Mouse (Mus musculus) megakaryocyte, embryonic 14.5 days (primary cell): ENCODE measurements around the gene Sectm1b. TPM values are rescaled to one million over a fixed set of nuclear protein-coding genes. Genes with fewer than 3 reads are reported as not detected.
A peak's percentile ranks its signal among the peaks of the same experiment; 100 is the strongest.

ENCODE experiments used
- H3K27me3 ChIP-seq: replicated peaks from 2 replicates; pipeline ENCODE3; 2012; ENCODE audit warnings: inconsistent platforms
- H3K36me3 ChIP-seq: replicated peaks from 2 replicates; pipeline ENCODE3; 2012; ENCODE audit warnings: low read length, inconsistent platforms, mixed read lengths
- H3K4me1 ChIP-seq: 2 replicates; pipeline ENCODE4 v1.6.1; 2012; ENCODE audit warnings: inconsistent platforms
- H3K4me3 ChIP-seq: replicated peaks from 2 replicates; pipeline ENCODE3; 2012; ENCODE audit warnings: moderate library complexity, mild to moderate bottlenecking, inconsistent platforms
- H3K9me3 ChIP-seq: 2 replicates; pipeline ENCODE4 v1.6.1; 2012; ENCODE audit warnings: inconsistent platforms
- FLI1 ChIP-seq: IDR thresholded peaks from 2 replicates; pipeline ENCODE4 v1.6.1; 2012; ENCODE audit warnings: low read length, inconsistent platforms, mixed read lengths
- GATA1 ChIP-seq: IDR thresholded peaks from 3 replicates; pipeline ENCODE4 v1.6.1; 2012; ENCODE audit warnings: mixed read lengths, low read length, inconsistent platforms, borderline replicate concordance
- polyA plus RNA-seq: library from polyadenylated mRNA; stranded (reverse); fragments of >175 nt; gene quantifications from 2 replicates; pipeline ENCODE4 v1.2.3, GENCODE M21; 2012; ENCODE audit warnings: low replicate concordance; ENCODE audit not compliant: insufficient read depth

Gene Sectm1b
- polyA plus RNA-seq, 1 experiment = not detected

DNA sequence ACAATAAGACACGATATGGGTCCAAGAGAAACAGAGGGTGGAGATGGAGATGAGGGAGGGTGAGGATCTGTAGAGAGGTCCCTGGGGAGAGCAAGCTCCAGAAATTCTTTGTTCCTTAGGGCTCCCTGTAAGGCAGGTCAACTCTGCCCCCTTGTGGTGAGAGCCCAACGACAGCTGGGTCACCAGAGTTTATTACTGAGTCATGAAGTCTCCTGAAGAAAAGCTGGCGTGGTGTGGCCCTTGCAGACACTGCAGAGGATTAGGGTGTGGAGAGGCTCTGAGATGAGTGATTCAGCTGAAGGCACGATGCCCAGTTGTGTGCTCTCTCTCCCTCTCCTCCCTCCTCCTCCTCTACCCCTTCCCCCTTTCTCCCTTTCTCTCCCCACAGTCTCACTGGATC is 22.2 kb downstream of the Sectm1b start:
- Histone ChIP-seq H3K36me3 (peaks cover 47% of the 10 kb centered on the region), H3K4me3 (peak overlapping the region; percentile 85), H3K9me3 (no peaks in the 10 kb centered on the region), H3K27me3 (peaks cover 69% of the 10 kb centered on the region), H3K4me1 (peaks cover 85% of the 10 kb centered on the region)
- TF ChIP-seq FLI1 (no peak), GATA1 (no peak)

DNA sequence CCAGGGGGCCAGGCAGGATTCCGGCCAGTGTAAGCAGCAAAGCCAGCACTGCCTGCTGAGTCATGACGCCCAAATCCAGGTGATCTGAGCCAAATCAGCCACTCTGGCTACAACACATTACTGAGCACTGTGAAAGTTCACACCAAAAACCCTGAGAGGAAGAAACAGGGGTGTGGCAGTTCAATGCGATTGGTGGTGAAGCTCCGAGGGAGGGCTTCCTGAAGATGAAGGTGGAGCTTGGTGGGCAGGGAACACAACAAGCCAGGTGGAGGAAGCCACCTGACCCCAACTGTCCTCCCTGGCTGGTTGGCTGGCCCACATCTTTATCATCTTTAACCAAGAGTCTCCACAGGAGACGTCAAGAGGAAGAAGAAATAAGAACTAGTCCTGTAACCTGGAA is 24.1 kb downstream of the Sectm1b start, which contains the start of gene Cd7:
Cd7 (minus strand) TSS at position 117 of the 400 bp plus-strand sequence.
- H3K9me3 ChIP-seq = no peaks in the 10 kb centered on the region
- H3K4me1 ChIP-seq = peaks cover 85% of the 10 kb centered on the region
- TF ChIP-seq GATA1 = no peak
- TF ChIP-seq FLI1 = no peak
- peaks cover 75% of the 10 kb centered on the region for H3K27me3 ChIP-seq
- peak within 1 kb of the TSS; percentile 62 for H3K4me3 ChIP-seq
- H3K36me3 ChIP-seq = peaks cover 47% of the 10 kb centered on the region

DNA sequence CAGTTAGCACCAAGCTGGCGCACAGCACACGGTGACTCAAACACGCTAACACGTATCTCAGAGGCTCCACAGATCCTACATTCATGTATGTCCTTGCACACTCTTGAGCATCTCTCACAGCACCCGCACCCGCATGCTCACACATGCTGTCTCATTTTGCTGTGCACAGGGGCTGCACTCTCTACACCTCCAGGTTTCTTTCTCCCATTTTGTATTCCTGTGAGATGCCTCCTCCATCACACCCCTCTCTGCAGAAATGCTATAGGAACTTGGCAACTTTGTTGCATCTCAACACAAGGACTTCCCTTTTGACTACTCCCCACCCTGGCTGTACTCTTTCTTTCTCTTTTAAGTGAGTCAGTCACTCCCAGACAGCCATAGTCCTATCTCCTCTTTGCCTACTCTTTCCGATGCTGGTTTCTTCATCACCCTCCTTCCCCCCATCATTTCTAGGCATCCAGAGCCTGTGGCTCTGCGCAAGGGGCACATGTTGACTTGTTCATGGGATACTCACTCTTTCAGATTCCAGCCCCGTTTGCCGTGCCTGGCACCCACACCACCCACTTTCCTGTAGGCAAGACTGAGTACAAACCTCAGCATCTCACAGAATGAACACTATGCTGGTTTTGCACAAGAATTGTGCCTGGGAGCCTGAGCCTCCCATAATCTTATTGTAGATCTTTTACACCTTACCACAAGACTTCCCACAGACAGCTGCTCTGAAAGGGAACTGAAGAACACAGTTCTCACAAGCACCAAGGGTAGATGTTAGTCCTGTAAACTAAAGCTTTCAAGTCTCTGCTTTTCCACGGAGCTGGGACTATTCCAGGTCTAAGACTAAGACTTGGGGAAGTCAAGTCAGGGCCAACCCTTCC is 24.8 kb downstream of the Sectm1b start:
- peaks cover 70% of the 10 kb centered on the region for H3K27me3 ChIP-seq
- H3K4me1 ChIP-seq = peaks cover 85% of the 10 kb centered on the region
- H3K36me3 ChIP-seq = peaks cover 41% of the 10 kb centered on the region
- H3K4me3 ChIP-seq = peak overlapping the region; percentile 62
- TF ChIP-seq FLI1 = no peak
- TF ChIP-seq GATA1 = no peak
- H3K9me3 ChIP-seq = no peaks in the 10 kb centered on the region

DNA sequence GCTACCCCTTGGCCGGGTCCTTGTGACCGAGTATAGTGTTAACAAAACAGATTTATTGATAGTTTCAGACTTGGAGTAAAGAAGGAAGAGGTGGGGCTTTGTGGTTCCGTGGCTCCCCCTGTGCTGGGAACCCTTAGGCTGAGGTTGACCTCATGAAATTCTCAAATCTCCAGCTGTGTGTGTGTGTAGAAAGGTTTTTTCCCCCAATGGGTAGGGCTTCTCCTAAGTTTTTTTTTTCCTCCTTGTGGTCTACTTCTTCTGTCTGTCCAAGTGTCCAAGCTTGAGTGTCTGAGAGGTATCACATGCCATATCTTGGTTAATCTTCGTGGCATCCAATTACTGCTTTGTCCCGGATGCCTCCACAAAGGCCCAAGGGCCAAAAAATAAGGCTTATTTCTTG is 30.3 kb downstream of the Sectm1b start:
- no peak for TF ChIP-seq FLI1
- TF ChIP-seq GATA1 = no peak
- Histone ChIP-seq H3K4me1 (peaks cover 81% of the 10 kb centered on the region), H3K36me3 (peaks cover 13% of the 10 kb centered on the region), H3K9me3 (no peaks in the 10 kb centered on the region), H3K27me3 (peaks cover 51% of the 10 kb centered on the region), H3K4me3 (no peak overlapping the region)

- no peak for TF ChIP-seq FLI1
- TF ChIP-seq GATA1 = no peak
- H3K4me1 ChIP-seq = peaks cover 59% of the 10 kb centered on the region
Measured at GRCm38 (mm10) chr11:121027259-121027658, 36.1 kb downstream of the Sectm1b start.

GRCm38 (mm10) chr11:121024163-121024562 is 39.2 kb downstream of the Sectm1b start:
- Histone ChIP-seq H3K4me3 (no peak overlapping the region), H3K4me1 (peaks cover 66% of the 10 kb centered on the region), H3K36me3 (no peaks in the 10 kb centered on the region), H3K27me3 (peaks cover 53% of the 10 kb centered on the region), H3K9me3 (no peaks in the 10 kb centered on the region)
- TF ChIP-seq GATA1 (no peak), FLI1 (no peak)

More at GRCm38 (mm10) chr11:121027259-121027658, 36.1 kb downstream of the Sectm1b start:
- Histone ChIP-seq H3K4me3 (peak overlapping the region; percentile 68), H3K36me3 (no peaks in the 10 kb centered on the region), H3K9me3 (no peaks in the 10 kb centered on the region), H3K27me3 (peaks cover 28% of the 10 kb centered on the region)

GRCm38 (mm10) chr11:121019501-121019900 is 43.9 kb downstream of the Sectm1b start:
- no peaks in the 10 kb centered on the region for H3K36me3 ChIP-seq
- peaks cover 78% of the 10 kb centered on the region for H3K4me1 ChIP-seq
- TF ChIP-seq GATA1 = no peak
- TF ChIP-seq FLI1 = no peak
- no peak overlapping the region for H3K4me3 ChIP-seq
- no peaks in the 10 kb centered on the region for H3K9me3 ChIP-seq
- peaks cover 74% of the 10 kb centered on the region for H3K27me3 ChIP-seq

- peaks cover 69% of the 10 kb centered on the region for H3K4me1 ChIP-seq
- H3K36me3 ChIP-seq = no peaks in the 10 kb centered on the region
- no peaks in the 10 kb centered on the region for H3K9me3 ChIP-seq
- no peak overlapping the region for H3K4me3 ChIP-seq
- no peak for TF ChIP-seq GATA1
- no peak for TF ChIP-seq FLI1
- H3K27me3 ChIP-seq = peaks cover 77% of the 10 kb centered on the region
Measured at GRCm38 (mm10) chr11:121017703-121018102, 45.7 kb downstream of the Sectm1b start.

DNA sequence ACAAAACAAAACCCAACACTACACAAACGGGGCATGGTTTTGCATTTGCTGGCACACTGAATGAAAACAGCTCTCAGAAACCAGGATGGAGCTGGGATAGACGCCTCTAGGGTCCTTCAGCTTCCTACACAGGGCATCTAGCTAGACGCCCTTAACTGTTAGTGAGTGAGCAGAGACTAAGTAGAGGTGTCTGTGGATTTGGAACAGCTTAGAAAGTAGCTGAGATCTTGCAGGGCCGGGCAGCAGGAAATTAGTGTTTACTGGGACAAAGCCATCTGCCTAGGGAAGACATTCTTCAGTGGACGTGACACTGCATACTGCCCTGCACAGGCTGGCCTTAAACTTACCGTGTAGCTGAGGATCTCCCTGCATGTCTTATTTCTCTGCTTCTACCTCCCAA is 47.9 kb downstream of the Sectm1b start:
- Histone ChIP-seq H3K36me3 (no peaks in the 10 kb centered on the region), H3K4me3 (no peak overlapping the region), H3K4me1 (peaks cover 54% of the 10 kb centered on the region), H3K9me3 (no peaks in the 10 kb centered on the region), H3K27me3 (peaks cover 70% of the 10 kb centered on the region)
- TF ChIP-seq GATA1 (no peak), FLI1 (no peak)

DNA sequence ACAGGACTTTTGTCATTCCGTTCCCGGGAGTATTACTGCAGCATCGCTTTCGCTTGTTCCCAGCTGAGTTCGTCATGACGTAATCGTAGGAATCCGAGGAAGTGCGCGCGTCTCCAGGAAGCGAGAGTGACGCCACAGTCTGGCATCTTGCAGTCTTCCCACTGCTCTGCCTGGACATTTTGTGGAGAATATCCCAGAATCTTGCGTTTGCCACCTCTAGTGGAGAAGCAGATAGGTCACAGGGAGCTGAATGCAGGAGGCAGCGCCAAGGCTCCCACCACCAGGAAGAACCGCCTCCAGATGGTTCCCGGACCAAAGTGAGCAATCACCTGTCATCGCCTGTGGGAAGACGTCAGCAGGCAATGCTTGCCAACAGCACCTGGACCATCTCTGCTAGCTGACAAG is 48.5 kb downstream of the Sectm1b start:
- Histone ChIP-seq H3K4me1 (peaks cover 52% of the 10 kb centered on the region), H3K27me3 (peaks cover 65% of the 10 kb centered on the region), H3K36me3 (no peaks in the 10 kb centered on the region), H3K9me3 (no peaks in the 10 kb centered on the region), H3K4me3 (peak overlapping the region; percentile 78)
- TF ChIP-seq FLI1 (no peak), GATA1 (no peak)
